Mouse (Mus musculus) liver, embryonic 14.5 days (tissue): ENCODE results near the gene Ppt1. TPM values are rescaled to one million over a fixed set of nuclear protein-coding genes. Genes with fewer than 3 reads are reported as not detected.

Source experiments
- ATAC-seq: fragments of 200-750 bp; cut with Nextera tagmentation; 2 replicates; pipeline ENCODE4 v1.8.0; 2017; ENCODE audit warnings: moderate number of reproducible peaks, mild to moderate bottlenecking, moderate library complexity; ENCODE audit not compliant: insufficient read depth
- DNase-seq, 3 experiments: peaks; one replicate each; pipeline ENCODE4 v3.0.0-alpha.2; 2012 to 2013; ENCODE audit warnings: low read depth in 3 of 3, low spot score in 3 of 3
- H3K27ac ChIP-seq: fragments of 300-500 bp; sonication (generic); 2 replicates; pipeline ENCODE4 v1.5.1; 2014; ENCODE audit warnings: moderate library complexity, mild to moderate bottlenecking, control low read depth, inconsistent platforms
- H3K27me3 ChIP-seq: fragments of 300-500 bp; sonication (generic); 2 replicates; pipeline ENCODE4 v1.6.1; 2014; ENCODE audit warnings: mild to moderate bottlenecking, low read length, moderate library complexity; ENCODE audit not compliant: control insufficient read depth, insufficient read depth
- H3K36me3 ChIP-seq: fragments of 300-500 bp; sonication (generic); replicated peaks from 2 replicates; pipeline ENCODE4 v1.6.1; 2014; ENCODE audit warnings: low read depth; ENCODE audit not compliant: control insufficient read depth, insufficient read depth
- H3K4me1 ChIP-seq, 2 experiments: fragments of 200-500 bp in 1 of 2; fragments of 300-500 bp in 1 of 2; sonication (generic) in 1 of 2; replicated peaks; 2 replicates each; pipeline ENCODE4 v1.6.1; 2012 to 2014; ENCODE audit warnings: antibody characterized with exemption in 1 of 2, inconsistent platforms in 1 of 2, low read length in 1 of 2; ENCODE audit not compliant: control insufficient read depth in 2 of 2, insufficient read depth in 2 of 2
- H3K4me2 ChIP-seq: fragments of 300-500 bp; sonication (generic); 2 replicates; pipeline ENCODE4 v1.6.1; 2014; ENCODE audit warnings: low read depth, mild to moderate bottlenecking, control low read depth, moderate library complexity
- H3K4me3 ChIP-seq, 2 experiments: fragments of 200-500 bp in 1 of 2; fragments of 300-500 bp in 1 of 2; sonication (generic) in 1 of 2; 2 replicates each; pipeline ENCODE4 v1.5.1; 2012 to 2014; ENCODE audit warnings: low read depth in 2 of 2, low read length in 2 of 2, mild to moderate bottlenecking in 2 of 2, control low read depth in 1 of 2, inconsistent platforms in 1 of 2, moderate library complexity in 1 of 2; ENCODE audit not compliant: insufficient read depth in 1 of 2
- H3K9ac ChIP-seq: fragments of 300-500 bp; sonication (generic); replicated peaks from 2 replicates; pipeline ENCODE4 v1.6.1; 2014; ENCODE audit warnings: mild to moderate bottlenecking, control low read depth, moderate library complexity
- H3K9me3 ChIP-seq: fragments of 300-500 bp; sonication (generic); 2 replicates; pipeline ENCODE4 v1.6.1; 2016; ENCODE audit warnings: low read length, mixed read lengths; ENCODE audit not compliant: control insufficient read depth
- CTCF ChIP-seq: IDR thresholded peaks from 2 replicates; pipeline ENCODE4 v1.5.1; 2016; ENCODE audit warnings: antibody characterized with exemption, low read depth, control low read depth
- EP300 ChIP-seq: IDR thresholded peaks from 2 replicates; pipeline ENCODE4 v1.6.1; 2016; ENCODE audit warnings: antibody characterized with exemption, low read depth
- WGBS: fragments of 180-500 bp; shearing (Covaris S2); extraction: QIAGEN DNeasy Blood & Tissue Kit; methylation state at CpG from one replicate; pipeline ENCODE4 v1.1.7; 2014; ENCODE audit not compliant: insufficient replicate concordance; 5-methylcytosine and 5-hydroxymethylcytosine counted together
- polyA plus RNA-seq, 2 experiments: library from polyadenylated mRNA; depleted of rRNA in 1 of 2; stranded (reverse) in 1 of 2; unstranded in 1 of 2; fragments of >200 nt; fragmentation: Nextera tagmentation in 1 of 2; extraction: Ambion mirVana in 1 of 2; gene quantifications; 2 replicates each; pipeline versions ENCODE4 v1.2.1 to v1.2.3; 2012 to 2014

Gene Ppt1
- polyA plus RNA-seq, 2 experiments, result 10.4 to 17.6 TPM

DNA sequence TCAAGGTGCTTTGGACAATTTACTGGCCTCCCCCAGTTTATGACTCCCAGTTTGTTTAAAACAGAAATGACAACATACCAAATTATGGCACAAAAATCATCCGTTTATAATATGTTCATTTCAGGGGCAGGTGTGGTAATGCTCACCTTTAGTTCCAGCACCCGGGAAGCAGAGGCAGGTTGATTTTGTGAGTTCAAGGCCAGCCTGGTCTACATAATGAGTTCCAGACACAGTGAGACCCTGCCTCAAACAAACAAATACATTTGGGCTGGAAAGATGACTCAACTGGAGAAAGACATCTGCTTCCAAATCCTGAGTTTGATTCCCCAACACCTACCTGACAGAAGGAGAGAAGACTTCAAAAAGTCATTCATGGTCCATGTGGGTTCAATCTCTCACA lies 51.3 kb downstream of the Ppt1 start:
- Histone ChIP-seq H3K4me3 (peak overlapping the region in 1 of 2 experiments; percentile 89; a peak in 2 of 4 replicates), H3K9ac (no peak overlapping the region), H3K9me3 (no peaks in the 10 kb centered on the region), H3K36me3 (no peaks in the 10 kb centered on the region), H3K4me1 (peaks cover 24 to 28% of the 10 kb centered on the region in 2 experiments), H3K27ac (peak overlapping the region; percentile 99; the same call in 1 of the 2 replicates), H3K27me3 (no peaks in the 10 kb centered on the region), H3K4me2 (peak overlapping the region; percentile 100)
- ATAC-seq, result no peak
- TF ChIP-seq CTCF (no peak), EP300 (no peak)
- WGBS, result 60% methylated on average over 2 of the region's 2 CpGs
- DNase-seq, result no peak

DNA sequence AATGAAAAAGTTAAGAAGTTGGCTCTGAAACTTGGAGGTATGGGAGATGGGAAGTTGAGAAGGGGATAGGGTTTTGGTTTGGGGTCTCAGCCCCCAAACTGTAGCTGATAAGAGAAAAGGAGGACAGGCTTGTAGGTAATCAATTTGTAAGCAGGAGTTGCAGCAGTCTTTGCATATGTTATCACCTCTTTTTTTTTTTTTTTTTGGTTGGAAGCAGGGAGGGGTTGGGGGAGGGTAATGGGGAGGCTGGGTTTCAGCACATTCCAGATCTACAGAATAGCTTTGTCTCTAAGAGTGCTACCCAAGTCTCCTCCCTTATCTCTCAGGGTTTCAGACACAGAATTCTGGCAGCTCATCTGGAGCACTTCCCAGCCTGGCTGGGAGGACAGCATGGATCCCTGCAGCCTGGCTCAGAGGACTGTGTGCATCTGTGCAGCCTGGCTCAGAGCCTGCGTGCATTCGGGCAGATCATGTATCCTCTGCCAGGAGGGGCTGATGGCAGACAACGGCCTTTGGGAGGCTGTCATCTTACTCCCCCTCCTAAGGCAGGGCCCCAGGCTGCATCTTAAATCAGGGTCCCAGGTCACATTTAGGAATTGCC lies 54.9 kb downstream of the Ppt1 start:
- 37% methylated on average over 3 of the region's 3 CpGs for WGBS
- no peak for ATAC-seq

DNA sequence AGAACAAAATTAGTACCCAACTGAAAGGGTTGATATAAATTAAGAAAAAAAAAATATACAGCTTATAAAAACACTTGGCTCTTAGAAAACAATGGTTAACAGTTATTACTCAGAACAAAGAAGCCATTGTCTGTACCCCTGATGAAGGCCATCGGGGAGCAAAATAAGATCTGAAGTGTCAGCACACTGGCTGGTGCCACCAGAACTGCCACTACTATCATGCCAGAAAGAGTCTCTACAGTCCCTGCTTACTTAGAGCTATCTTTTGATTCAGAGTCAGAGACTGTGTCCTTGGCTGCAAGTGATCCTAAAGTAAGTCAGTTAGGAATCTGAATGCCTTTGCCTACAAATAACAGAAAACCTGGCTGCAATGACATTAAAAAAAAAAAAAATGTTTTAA lies 55.6 kb downstream of the Ppt1 start:
- Histone ChIP-seq H3K4me1 (peaks cover 9 to 17% of the 10 kb centered on the region in 2 experiments; a peak in 3 of 4 replicates), H3K9ac (no peak overlapping the region), H3K4me3 (no peak overlapping the region), H3K36me3 (no peaks in the 10 kb centered on the region), H3K27me3 (no peaks in the 10 kb centered on the region), H3K27ac (no peak overlapping the region), H3K9me3 (no peaks in the 10 kb centered on the region), H3K4me2 (no peak overlapping the region)
- DNase-seq (no peak), ATAC-seq (no peak)
- 37% methylated on average over 1 of the region's 1 CpGs for WGBS
- TF ChIP-seq CTCF (no peak), EP300 (no peak)

More for the DNA sequence above, 54.9 kb downstream of the Ppt1 start:
- Histone ChIP-seq H3K9me3 (no peaks in the 10 kb centered on the region), H3K36me3 (no peaks in the 10 kb centered on the region), H3K27ac (no peak overlapping the region), H3K27me3 (no peaks in the 10 kb centered on the region), H3K4me2 (no peak overlapping the region), H3K4me3 (no peak overlapping the region), H3K9ac (no peak overlapping the region), H3K4me1 (peaks cover 9 to 17% of the 10 kb centered on the region in 2 experiments; a peak in 3 of 4 replicates)
- no peak for DNase-seq
- TF ChIP-seq CTCF, result no peak

DNA sequence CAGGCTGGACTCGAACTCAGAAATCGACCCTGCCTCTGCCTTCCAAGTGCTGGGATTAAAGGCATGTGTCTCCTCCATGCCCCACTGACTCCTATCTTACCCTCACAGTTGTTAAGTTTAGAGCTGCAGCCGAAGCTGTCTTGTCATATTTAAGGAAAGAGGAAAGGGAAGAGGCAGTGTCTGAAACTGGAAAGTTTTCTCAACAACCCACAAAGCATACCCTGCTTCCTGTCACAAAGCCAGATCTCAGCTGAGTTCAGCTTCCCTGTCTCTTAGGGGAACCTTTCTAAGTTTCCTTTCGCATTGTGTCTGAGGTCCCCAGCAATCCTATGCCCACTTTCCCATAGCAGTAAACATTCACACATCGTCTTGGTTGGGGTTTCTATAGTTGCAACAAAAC lies 56.1 kb downstream of the Ppt1 start:
- no peaks in the 10 kb centered on the region for H3K9me3 ChIP-seq
- H3K4me3 ChIP-seq, result no peak overlapping the region
- 11% methylated on average over 5 of the region's 5 CpGs for WGBS
- no peak overlapping the region for H3K9ac ChIP-seq
- H3K4me2 ChIP-seq, result no peak overlapping the region
- peaks cover 6 to 12% of the 10 kb centered on the region in 2 experiments; a peak in 3 of 4 replicates for H3K4me1 ChIP-seq
- no peak overlapping the region for H3K27ac ChIP-seq
- no peak for TF ChIP-seq CTCF
- TF ChIP-seq EP300, result no peak
- no peaks in the 10 kb centered on the region for H3K36me3 ChIP-seq
- no peaks in the 10 kb centered on the region for H3K27me3 ChIP-seq
- DNase-seq (no peak), ATAC-seq (peak; percentile 21; the same call in 1 of the 2 replicates)

DNA sequence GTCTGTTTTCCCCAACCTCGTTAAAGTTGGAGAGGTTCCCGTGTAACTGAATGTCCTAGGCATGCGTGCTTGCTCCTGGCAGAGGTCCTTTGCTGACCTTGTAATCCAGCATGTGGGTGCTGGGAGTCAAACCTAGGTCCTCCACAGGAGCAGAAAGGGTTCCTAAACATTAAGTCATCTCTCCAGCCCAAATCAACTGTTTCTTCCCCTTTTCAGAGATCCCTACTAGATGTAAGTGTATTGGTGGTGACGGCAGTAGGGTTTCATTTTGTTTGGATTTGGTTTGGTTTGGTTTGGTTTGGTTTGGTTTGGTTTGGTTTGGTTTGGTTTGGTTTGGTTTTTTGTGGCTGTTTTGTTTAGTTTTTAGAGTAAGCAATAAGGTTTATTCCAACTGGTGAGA lies 61.7 kb downstream of the Ppt1 start:
- TF ChIP-seq CTCF, result no peak
- no peak for TF ChIP-seq EP300
- no peak overlapping the region for H3K4me2 ChIP-seq
- H3K4me1 ChIP-seq, result no peaks in the 10 kb centered on the region; a peak in 1 of 4 replicates
- DNase-seq (no peak), ATAC-seq (no peak)
- WGBS, result 53% methylated on average over 4 of the region's 4 CpGs
- no peak overlapping the region for H3K27ac ChIP-seq
- no peak overlapping the region for H3K4me3 ChIP-seq
- no peaks in the 10 kb centered on the region for H3K36me3 ChIP-seq
- no peaks in the 10 kb centered on the region for H3K9me3 ChIP-seq
- no peak overlapping the region for H3K9ac ChIP-seq
- no peaks in the 10 kb centered on the region for H3K27me3 ChIP-seq
